Mouse (Mus musculus) heart, embryonic 16.5 days (tissue): ENCODE results near the gene Olfr159. TPM values are rescaled to one million over a fixed set of nuclear protein-coding genes. Genes with fewer than 3 reads are reported as not detected.

ENCODE experiments used
- ATAC-seq: fragments of 200-750 bp; cut with Nextera tagmentation; replicated peaks from 2 replicates; pipeline ENCODE4 v1.8.0; 2017; ENCODE audit warnings: moderate number of reproducible peaks; ENCODE audit not compliant: insufficient read depth, low FRiP score; ENCODE audit errors: extremely low read depth
- H3K27ac ChIP-seq: fragments of 300-500 bp; sonication (generic); 2 replicates; pipeline ENCODE4 v1.5.1; 2014; ENCODE audit warnings: mild to moderate bottlenecking, low read length, control low read depth, moderate library complexity
- H3K27me3 ChIP-seq: fragments of 300-500 bp; sonication (generic); 2 replicates; pipeline ENCODE4 v1.6.1; 2014; ENCODE audit warnings: low read length, mixed read lengths; ENCODE audit not compliant: control insufficient read depth, insufficient read depth
- H3K36me3 ChIP-seq: fragments of 300-500 bp; sonication (generic); 2 replicates; pipeline ENCODE4 v1.6.1; 2014; ENCODE audit not compliant: control insufficient read depth, insufficient read depth
- H3K4me1 ChIP-seq: fragments of 300-500 bp; sonication (generic); 2 replicates; pipeline ENCODE4 v1.6.1; 2014; ENCODE audit warnings: low read length, mixed read lengths; ENCODE audit not compliant: control insufficient read depth, insufficient read depth
- H3K4me2 ChIP-seq: fragments of 300-500 bp; sonication (generic); 2 replicates; pipeline ENCODE4 v1.6.1; 2014; ENCODE audit warnings: low read depth, mild to moderate bottlenecking, control low read depth, low read length
- H3K4me3 ChIP-seq: fragments of 300-500 bp; sonication (generic); 2 replicates; pipeline ENCODE4 v1.5.1; 2014; ENCODE audit warnings: mild to moderate bottlenecking, control low read depth, low read length
- H3K9ac ChIP-seq: fragments of 300-500 bp; sonication (generic); 2 replicates; pipeline ENCODE4 v1.6.1; 2014; ENCODE audit warnings: low read length, control low read depth
- H3K9me3 ChIP-seq: fragments of 300-500 bp; sonication (generic); replicated peaks from 2 replicates; pipeline ENCODE4 v1.6.1; 2016; ENCODE audit warnings: low read length; ENCODE audit not compliant: control insufficient read depth
- WGBS: fragments of 180-500 bp; shearing (Covaris S2); extraction: QIAGEN DNeasy Blood & Tissue Kit; methylation state at CpG from one replicate; pipeline ENCODE4 v1.1.7; 2014; 5-methylcytosine and 5-hydroxymethylcytosine counted together
- polyA plus RNA-seq: library from polyadenylated mRNA; unstranded; fragments of >200 nt; fragmentation: Nextera tagmentation; extraction: Ambion mirVana; gene quantifications from 2 replicates; pipeline ENCODE4 v1.2.1, GENCODE M21; 2015

The Olfr159 gene
- polyA plus RNA-seq, 1 experiment from 2014 or later = not detected

DNA sequence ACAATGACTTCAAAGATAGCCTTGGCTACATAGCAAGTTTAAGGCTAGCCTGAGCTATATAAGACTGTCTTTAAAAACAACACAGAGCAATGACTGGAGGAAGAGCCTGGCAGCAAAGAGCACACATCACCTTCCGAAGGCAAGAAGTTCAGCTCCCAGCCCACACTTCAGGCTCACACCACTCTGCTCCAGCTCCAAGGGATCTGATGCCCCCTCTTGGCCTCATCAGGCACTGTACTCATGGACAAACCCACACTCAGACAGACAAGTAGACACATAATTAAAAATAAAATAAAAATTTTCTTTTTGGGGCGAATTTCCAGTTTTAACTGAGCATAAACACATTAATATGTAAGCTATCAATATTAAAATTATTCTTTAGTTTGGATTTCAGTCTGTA is 9.5 kb downstream of the Olfr159 start:
- no peak overlapping the region for H3K9ac ChIP-seq
- ATAC-seq = no peak
- H3K27ac ChIP-seq = no peak overlapping the region
- no peak overlapping the region for H3K4me2 ChIP-seq
- peaks cover 6% of the 10 kb centered on the region for H3K4me1 ChIP-seq
- H3K36me3 ChIP-seq = no peaks in the 10 kb centered on the region
- H3K27me3 ChIP-seq = no peaks in the 10 kb centered on the region
- H3K9me3 ChIP-seq = no peaks in the 10 kb centered on the region; the same call in 1 of the 2 replicates
- WGBS = 79% methylated on average over 2 of the region's 2 CpGs
- H3K4me3 ChIP-seq = no peak overlapping the region

DNA sequence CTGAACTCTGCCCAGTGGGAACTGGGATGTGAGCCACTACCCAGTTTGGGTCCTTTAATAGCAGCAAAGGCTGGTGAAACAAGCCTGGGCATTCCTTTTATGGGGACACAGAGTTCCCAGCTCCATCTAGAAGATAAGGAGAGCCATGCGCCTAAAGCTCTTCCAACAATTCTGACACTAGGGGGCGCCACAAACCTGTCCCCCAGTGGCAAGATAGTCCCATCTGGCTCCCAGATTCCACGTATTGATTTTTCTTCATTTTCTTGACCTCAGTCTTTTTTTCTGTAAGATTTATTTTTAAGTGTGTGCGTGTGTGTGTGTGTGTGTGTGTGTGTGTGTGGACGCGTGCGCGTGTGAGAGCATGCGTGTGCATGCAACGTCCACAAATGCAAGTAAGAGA is 10.3 kb downstream of the Olfr159 start:
- H3K4me2 ChIP-seq = no peak overlapping the region
- H3K4me1 ChIP-seq = peaks cover 6% of the 10 kb centered on the region
- no peak overlapping the region for H3K4me3 ChIP-seq
- H3K9ac ChIP-seq = no peak overlapping the region
- no peak overlapping the region for H3K27ac ChIP-seq
- H3K36me3 ChIP-seq = no peaks in the 10 kb centered on the region
- no peaks in the 10 kb centered on the region for H3K27me3 ChIP-seq
- ATAC-seq = no peak
- H3K9me3 ChIP-seq = no peaks in the 10 kb centered on the region; the same call in 1 of the 2 replicates
- WGBS = 66% methylated on average over 10 of the region's 10 CpGs

DNA sequence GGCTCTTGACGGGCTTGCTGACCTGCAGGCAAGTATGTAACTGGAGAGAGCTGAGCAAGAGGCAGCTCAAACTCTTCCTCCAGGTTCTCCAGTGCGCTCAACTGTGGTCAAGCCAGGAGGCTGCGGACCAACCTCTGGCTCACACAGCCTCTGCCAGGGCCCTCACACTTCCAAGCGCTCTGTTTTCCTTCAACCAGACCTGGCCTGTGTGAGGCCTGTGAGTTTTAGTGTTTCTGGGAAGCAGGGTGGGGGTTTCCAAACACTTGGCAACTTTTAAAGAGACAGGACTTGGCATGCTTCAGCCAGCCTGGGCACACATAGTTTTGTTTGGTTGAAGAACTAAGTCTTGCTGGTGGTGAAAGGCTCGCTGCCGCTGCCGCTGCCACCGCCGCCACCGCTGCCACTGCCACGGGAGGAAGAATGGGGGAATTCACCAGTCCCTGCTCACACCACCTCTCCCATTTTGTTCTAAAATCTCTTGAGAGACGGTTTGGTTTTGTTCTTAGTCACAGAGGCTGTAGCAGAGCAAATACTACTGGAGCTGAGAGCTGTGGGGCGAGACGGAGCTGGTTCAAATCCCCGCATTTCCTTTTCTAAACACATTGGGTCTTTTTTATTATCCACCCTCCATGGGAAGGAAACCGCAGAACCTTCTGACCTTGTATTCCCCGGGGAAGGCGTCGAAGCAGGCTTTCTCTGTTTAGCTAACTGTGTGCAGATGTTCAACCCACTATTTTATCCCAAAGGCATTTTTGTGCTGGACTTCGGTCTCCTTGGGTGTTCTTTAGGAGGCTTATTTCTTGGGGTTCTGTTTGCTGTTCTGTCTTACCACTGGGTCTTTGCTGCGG is 11.0 kb downstream of the Olfr159 start:
- Histone ChIP-seq H3K4me3 (no peak overlapping the region), H3K4me2 (no peak overlapping the region), H3K9ac (no peak overlapping the region), H3K27me3 (no peaks in the 10 kb centered on the region), H3K4me1 (peaks cover 6% of the 10 kb centered on the region), H3K36me3 (no peaks in the 10 kb centered on the region), H3K27ac (no peak overlapping the region), H3K9me3 (no peaks in the 10 kb centered on the region; the same call in 1 of the 2 replicates)
- ATAC-seq = no peak
- 73% methylated on average over 21 of the region's 21 CpGs for WGBS

DNA sequence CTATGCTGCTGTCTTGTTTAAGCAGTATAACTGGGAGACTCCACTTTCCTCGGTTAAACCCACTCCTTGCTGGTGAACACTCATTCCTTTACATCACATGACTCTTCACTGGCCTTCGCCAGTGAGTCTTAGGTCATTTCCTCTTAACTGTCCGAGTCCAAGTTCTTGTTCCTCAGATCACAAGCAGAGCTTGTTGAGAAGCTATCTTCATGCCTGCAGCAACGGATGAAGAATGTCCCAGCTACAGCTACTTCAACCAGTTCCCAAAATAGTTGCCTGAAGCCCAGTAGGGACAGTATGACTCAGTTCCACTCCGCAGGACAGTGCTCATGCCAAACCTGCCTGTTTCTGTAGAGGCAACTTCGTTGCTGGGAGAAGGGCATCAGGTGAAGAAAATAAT is 13.6 kb downstream of the Olfr159 start:
- Histone ChIP-seq H3K27ac (peak overlapping the region; percentile 49), H3K4me1 (peaks cover 6% of the 10 kb centered on the region), H3K27me3 (no peaks in the 10 kb centered on the region), H3K9ac (no peak overlapping the region), H3K36me3 (no peaks in the 10 kb centered on the region), H3K9me3 (no peaks in the 10 kb centered on the region), H3K4me3 (no peak overlapping the region), H3K4me2 (0 out of 2 replicates have a peak overlapping the region, but pooled peaks have one; percentile 1)
- WGBS = 23% methylated on average over 6 of the region's 6 CpGs
- ATAC-seq = no peak; the same call in 1 of the 2 replicates

DNA sequence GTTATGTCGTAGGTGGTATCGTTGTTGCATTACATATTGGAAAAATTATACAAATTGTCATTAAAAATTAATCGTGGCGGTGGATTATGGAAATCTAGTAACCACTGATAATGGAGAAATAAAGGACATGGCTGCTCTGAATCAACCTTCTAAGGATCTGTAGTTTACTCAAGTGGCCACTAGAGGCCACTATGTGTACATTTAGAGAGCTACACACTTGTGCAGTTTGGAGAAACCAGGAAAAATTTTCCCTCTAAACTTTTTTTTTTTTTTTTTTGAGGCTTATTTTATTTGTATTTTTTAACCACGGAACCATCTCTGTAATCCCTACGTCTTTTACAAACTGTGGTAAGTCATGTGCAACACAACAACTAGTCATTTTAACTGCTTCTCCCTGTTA is 25.6 kb downstream of the Olfr159 start:
- Histone ChIP-seq H3K9ac (no peak overlapping the region), H3K36me3 (no peaks in the 10 kb centered on the region), H3K4me2 (no peak overlapping the region), H3K9me3 (no peaks in the 10 kb centered on the region), H3K4me1 (peaks cover 6% of the 10 kb centered on the region; the same call in 1 of the 2 replicates), H3K27me3 (no peaks in the 10 kb centered on the region), H3K4me3 (no peak overlapping the region), H3K27ac (no peak overlapping the region)
- WGBS = 10% methylated on average over 6 of the region's 6 CpGs
- ATAC-seq = no peak

DNA sequence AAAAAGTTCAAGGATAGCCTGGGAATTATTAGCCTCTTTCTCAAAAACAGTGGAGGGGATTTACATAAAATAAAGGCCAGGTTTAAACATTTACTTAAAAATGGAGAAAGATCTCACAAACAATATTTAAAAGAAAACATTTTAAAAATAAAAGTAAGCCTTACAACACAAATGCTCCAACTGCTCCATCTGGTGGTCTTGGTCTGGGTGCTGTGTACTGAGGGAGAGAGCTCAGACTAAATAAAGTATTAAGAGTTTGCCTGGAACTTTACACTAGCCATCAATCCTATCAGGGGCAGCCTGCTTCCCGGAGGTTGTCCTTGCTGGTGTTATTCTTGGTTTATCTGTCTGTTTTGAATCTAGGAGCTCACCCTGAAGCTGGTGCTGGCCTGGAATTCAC is 27.7 kb downstream of the Olfr159 start:
- no peaks in the 10 kb centered on the region for H3K9me3 ChIP-seq
- H3K4me2 ChIP-seq = no peak overlapping the region
- no peaks in the 10 kb centered on the region for H3K36me3 ChIP-seq
- 14% methylated on average over 1 of the region's 1 CpGs for whole genome bisulfite sequencing
- H3K9ac ChIP-seq = no peak overlapping the region
- peaks cover 6% of the 10 kb centered on the region; the same call in 1 of the 2 replicates for H3K4me1 ChIP-seq
- no peak overlapping the region for H3K4me3 ChIP-seq
- H3K27ac ChIP-seq = no peak overlapping the region
- ATAC-seq = no peak
- no peaks in the 10 kb centered on the region for H3K27me3 ChIP-seq

DNA sequence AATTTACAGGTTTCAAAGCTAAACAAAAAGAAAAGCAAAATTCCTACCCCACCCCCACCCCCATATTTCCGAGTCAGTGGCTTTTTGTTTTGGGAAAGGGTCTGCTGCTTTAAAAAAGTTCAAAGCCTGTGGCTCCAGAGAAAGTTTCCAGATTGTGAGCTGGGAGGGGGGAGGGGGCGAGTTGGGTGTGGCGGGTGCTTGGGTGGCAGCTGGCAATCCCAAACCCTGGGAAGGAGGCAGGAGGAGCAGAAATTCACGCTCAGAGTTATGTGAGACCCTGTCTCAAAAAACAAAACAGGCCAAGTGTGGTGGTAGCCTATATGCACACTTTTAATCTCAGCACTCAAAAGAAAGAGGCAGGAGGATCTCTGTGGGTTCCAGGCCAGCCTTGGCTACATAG is 28.2 kb downstream of the Olfr159 start:
- no peaks in the 10 kb centered on the region for H3K9me3 ChIP-seq
- ATAC-seq = no peak
- WGBS = 37% methylated on average over 4 of the region's 4 CpGs
- H3K27me3 ChIP-seq = no peaks in the 10 kb centered on the region
- H3K4me3 ChIP-seq = no peak overlapping the region
- peaks cover 6% of the 10 kb centered on the region; the same call in 1 of the 2 replicates for H3K4me1 ChIP-seq
- H3K27ac ChIP-seq = no peak overlapping the region
- H3K36me3 ChIP-seq = no peaks in the 10 kb centered on the region
- H3K4me2 ChIP-seq = no peak overlapping the region
- no peak overlapping the region for H3K9ac ChIP-seq

DNA sequence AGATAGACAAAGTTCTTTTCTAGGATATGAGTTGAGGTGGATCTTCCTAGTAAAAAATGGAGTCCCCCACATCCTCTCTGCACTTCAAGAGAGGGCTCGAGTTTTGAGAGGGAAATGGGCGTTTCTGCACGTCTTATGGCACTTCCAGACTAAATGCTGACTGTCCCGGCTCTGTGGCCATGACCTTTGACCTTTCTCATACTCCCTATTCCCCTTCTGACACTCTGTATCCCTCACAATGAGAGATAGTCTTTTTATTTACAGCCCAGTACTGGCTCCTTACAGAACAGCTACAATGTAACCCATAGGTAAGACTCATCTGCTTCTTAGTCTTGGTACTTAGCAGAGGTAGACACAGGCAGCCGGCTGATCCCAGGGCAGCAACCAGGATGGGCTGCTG is 29.3 kb downstream of the Olfr159 start:
- Histone ChIP-seq H3K4me1 (no peaks in the 10 kb centered on the region), H3K4me2 (no peak overlapping the region), H3K27me3 (no peaks in the 10 kb centered on the region), H3K4me3 (no peak overlapping the region), H3K36me3 (no peaks in the 10 kb centered on the region), H3K9me3 (no peaks in the 10 kb centered on the region), H3K9ac (no peak overlapping the region), H3K27ac (no peak overlapping the region)
- 70% methylated on average over 5 of the region's 5 CpGs for WGBS
- no peak for ATAC-seq

DNA sequence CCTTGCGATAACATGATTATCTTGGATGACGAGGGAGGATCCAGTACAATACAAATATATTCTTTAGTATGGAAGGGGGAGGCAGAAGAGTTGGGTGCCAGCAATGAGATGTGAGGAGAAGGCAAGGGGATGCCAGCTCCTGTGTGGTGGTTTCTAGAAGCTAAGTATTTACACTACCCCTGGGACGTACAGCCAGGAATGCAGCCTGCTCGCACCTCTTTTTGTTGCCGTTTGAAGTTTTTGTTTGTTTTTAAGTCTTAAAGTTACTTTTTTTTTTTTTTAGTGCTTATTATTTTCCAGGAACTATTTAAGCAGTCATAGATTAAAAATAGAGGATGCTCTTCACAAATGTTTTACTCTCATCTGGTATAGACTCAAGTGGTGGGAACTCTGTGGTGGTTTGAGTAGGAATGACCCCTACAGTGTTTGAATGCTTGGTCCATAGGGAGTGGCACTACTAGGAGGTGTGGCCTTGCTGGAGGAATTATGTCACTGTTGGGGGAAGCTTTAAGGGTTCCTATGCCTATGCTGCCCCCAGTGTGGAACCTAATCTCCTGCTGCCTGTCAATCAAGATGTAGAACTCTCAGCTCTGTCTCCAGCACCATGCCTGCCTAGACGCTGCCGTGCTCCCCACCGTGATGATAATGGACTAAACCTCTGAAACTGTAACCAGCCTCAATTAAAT is 31.7 kb downstream of the Olfr159 start:
- Histone ChIP-seq H3K4me1 (no peaks in the 10 kb centered on the region), H3K9me3 (no peaks in the 10 kb centered on the region), H3K27me3 (no peaks in the 10 kb centered on the region), H3K36me3 (no peaks in the 10 kb centered on the region), H3K4me3 (no peak overlapping the region), H3K9ac (no peak overlapping the region), H3K4me2 (no peak overlapping the region), H3K27ac (no peak overlapping the region)
- no peak for ATAC-seq
- WGBS = 48% methylated on average over 8 of the region's 8 CpGs
